Mouse (Mus musculus) fat pad, adult 2 months (tissue): ENCODE data around the gene Nek6.

ENCODE experiments used
- DNase-seq: peaks from one replicate; pipeline ENCODE4 v3.0.0-alpha.2; 2011; ENCODE audit warnings: low read depth, low spot score; ENCODE audit errors: extremely low read depth

Gene Nek6

DNA sequence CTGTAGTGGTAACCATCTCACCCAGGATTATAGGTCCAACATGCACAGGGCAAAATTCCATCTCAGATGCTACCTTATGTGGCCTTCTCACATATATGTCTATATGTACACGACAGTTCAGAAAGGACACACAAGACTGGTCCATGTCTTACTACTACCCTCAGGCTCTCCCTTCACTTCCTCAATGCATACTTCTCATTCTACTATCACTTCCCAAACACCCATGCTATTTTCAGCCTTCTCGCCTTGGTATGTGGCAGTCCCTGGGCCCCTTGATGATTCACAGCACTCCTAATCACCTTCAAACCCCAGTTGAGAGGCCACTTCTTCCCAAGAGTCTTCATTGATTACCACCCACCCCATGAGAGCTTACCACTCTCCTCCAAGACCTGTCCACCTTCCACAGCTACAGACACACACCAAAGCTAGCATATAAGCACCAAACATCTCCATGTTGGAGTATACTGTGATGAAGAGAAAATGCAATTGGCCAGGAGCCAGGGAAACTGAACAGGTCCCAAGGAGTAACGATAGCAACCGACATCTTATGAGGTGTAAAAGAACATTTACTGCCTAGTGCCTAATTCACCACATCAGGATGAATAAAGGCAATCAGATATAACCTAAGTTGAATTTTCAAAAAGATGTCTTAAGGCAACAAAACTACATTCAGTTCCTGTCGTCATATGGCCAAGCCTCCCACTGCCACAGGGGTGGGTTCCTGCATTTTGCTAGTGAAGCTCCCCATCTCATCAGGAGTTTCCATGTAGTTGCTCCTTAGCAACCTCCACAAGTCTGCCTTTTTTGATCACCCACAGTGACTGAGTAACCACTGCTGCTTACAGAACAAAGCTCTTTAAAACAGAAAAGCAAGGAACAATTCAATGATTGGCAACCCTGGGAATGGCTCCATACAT, 105.8 kb downstream of the Nek6 start:
- DNase-seq = no peak

DNA sequence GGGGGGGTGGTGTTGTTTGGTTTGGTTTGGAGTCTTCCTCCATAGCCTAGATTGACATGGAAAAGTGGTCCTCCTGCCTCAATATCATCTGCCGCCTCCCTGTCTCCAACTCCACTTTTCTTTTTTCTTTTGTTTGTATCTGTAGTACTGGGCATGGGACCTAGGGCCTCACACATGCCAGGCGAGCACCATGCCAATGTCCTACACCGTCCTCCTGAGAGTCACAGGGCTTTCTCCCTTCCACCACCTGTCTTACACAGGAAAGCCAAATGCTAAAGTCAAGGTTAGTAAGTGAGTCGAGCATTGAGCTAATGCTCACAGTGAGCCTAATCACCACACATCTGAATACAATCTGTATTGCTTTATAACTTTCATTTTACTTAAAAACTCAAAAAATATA, 108.3 kb downstream of the Nek6 start:
- DNase-seq = no peak

DNA sequence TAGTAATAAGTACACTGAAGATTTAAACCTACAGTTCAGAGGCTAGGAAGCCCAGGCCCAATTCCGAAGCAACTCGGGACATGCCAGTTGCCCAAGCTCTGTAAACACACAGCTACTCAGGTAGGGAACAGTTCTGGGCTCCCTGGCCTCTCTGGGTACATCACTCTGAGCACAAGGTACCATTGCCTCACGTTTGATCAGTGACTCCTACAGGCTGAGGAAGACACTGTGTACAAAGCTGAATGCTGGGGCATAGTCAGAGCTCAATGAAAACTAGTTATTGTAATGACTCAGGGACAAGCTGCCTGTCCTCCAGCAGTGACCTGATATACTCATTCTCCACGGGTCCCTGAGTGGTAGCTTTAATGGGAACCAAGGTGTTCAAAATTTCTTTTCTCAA, 109.6 kb downstream of the Nek6 start:
- no peak for DNase-seq

DNA sequence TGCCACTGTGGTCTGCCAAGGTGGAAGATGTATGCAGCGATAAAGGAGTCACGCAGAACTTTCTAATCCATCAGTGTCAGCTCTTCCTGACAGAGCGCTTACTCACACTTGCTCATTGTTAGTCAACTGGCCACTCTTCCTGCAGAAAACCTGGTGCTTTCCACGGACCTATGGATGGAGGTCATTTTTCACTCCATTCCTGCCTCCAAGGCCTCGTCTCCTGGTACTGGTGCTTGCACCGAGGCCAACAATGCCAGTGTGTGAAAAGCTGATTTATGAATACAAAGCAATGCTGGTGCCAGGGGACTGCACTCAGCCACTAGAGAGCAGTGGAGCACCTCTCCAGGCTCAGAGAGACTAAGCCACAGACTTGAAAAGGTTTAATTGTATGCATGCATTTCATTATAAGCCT, 110.2 kb downstream of the Nek6 start:
- DNase-seq = no peak

DNA sequence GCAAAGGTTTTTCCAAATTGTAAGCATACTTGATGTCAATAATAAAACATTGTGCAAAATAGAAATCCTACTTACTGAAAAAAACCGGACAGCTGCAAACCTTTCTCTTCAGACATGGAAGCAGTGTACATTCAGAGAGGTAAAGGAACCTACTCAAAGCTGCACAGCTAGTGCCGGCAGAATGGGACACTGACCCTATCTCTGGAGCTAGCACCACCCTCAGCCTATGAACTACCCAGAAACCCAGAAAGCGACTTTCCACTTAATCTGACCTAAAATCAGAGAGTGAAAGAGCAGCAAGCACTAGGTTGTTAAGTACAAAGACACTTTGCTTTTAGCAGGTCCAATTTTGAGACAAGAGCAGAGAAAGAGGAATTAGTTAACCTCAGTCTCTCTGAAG, 112.0 kb downstream of the Nek6 start:
- DNase-seq = no peak

GRCm38 (mm10) chr2:38623821-38624590, 112.6 kb downstream of the Nek6 start:
- no peak for DNase-seq

- no peak for DNase-seq
Measured at GRCm38 (mm10) chr2:38628801-38629200, 117.4 kb downstream of the Nek6 start.

GRCm38 (mm10) chr2:38629451-38629850, 118.0 kb downstream of the Nek6 start:
- no peak for DNase-seq

DNA sequence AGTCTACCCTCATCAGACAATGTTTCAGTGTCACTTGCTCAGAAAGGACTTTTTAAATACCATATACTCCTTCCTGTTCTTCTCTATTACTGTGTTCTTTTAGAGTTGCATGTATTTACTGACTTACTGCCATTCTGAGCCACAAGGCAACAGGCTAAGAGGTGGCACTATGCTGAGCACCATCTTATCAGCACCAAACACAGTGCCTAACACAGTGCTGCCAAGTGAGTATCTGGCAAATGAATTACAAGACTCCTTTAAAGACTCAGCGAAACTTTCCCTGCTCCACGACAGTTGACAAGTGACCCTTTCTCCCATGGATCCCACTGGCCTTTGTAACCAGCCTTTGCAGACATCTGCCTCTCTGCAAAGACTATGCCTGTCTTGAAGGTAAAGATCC, 119.1 kb downstream of the Nek6 start:
- no peak for DNase-seq

DNA sequence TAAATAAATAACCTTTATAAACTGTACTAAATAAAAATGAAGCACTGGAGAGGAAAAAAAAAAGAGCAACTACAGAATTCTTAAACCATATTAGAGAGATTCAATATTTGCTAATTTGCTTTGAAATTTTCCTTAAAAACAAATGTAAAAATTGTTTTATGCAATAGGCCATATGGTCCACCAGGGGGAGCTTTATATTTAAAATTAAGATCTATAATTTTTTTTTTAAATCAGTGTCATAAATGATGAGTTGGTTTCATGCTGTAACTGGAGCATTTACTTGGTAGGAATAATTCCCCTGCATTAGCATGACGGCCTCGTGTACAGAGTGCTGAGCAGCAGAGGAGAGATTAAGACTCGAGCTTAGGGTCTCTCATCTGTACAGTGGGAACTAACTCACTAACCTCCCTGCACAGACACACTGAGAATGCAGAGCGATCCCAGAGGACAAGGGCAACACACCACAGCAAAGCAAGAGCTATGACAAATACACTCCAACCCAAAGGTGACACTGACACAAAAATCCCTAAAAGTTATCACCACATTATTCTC, 126.3 kb downstream of the Nek6 start:
- DNase-seq = no peak

- no peak for DNase-seq
Measured at GRCm38 (mm10) chr2:38641761-38642160, 130.3 kb downstream of the Nek6 start.

GRCm38 (mm10) chr2:38643625-38644427, 132.4 kb downstream of the Nek6 start, which contains the start of gene Psmb7:
Psmb7 (minus strand) TSS chr2:38644087.
- DNase-seq = peak; percentile 56
